20 mouse cellular contexts compared by ENCODE assay signal in genomic region chr12:112766586-112766985, GRCm38 (mm10). TPM values are rescaled to one million over a fixed set of nuclear protein-coding genes. Genes with fewer than 3 reads are reported as not detected.
"Had no signal": no experiment of that assay in that cellular context is flagged by ENCODE, and none has a peak within 500 bp of the region (broad histone marks: within the 10 kb centered on the region; RNA-seq: fewer than 3 reads in every experiment).

No protein-coding gene starts in this region.

- H3K27ac ChIP-seq: gastrocnemius, adult 2 months; hindbrain, embryonic 10.5 days; hindbrain, embryonic 12.5 days; hindbrain, embryonic 14.5 days; intestine, embryonic 15.5 days; layer of hippocampus, adult 2 months; left cerebral cortex, adult 2 months; limb, embryonic 10.5 days; limb, embryonic 12.5 days had no signal

- H3K36me3 ChIP-seq: heart, embryonic 12.5 days; hindbrain, embryonic 10.5 days; hindbrain, embryonic 12.5 days; intestine, embryonic 15.5 days; limb, embryonic 10.5 days; limb, embryonic 12.5 days had no signal

- H3K9ac ChIP-seq: heart, embryonic 12.5 days; hindbrain, embryonic 12.5 days; hindbrain, embryonic 14.5 days; intestine, embryonic 15.5 days; limb, embryonic 12.5 days had no signal

- H3K4me3 ChIP-seq: gastrocnemius, adult 2 months; heart, embryonic 12.5 days; hindbrain, embryonic 10.5 days; hindbrain, embryonic 12.5 days; intestine, embryonic 15.5 days; layer of hippocampus, adult 2 months; left cerebral cortex, adult 2 months; limb, embryonic 10.5 days; limb, embryonic 12.5 days had no signal

- H3K27me3 ChIP-seq: heart, embryonic 12.5 days; hindbrain, embryonic 12.5 days; intestine, embryonic 15.5 days; limb, embryonic 12.5 days had no signal

- DNase-seq: gastrocnemius, adult 2 months; gastrocnemius, postnatal 10 days; heart, postnatal 10 days; kidney, adult 18-20 months; kidney, adult 8-10 months; kidney, postnatal 10 days; kidney, postnatal 25 days; kidney, postnatal 4 days; liver had no signal

- H3K4me1 ChIP-seq: hindbrain, embryonic 10.5 days; hindbrain, embryonic 12.5 days; intestine, embryonic 15.5 days; limb, embryonic 12.5 days had no signal

- H3K9me3 ChIP-seq: heart, embryonic 12.5 days; hindbrain, embryonic 10.5 days; hindbrain, embryonic 12.5 days; intestine, embryonic 15.5 days; limb, embryonic 10.5 days; limb, embryonic 12.5 days had no signal

RNA-seq across cellular contexts. Expression of gene Ahnak2, which starts 35.9 kb away (rescaled TPM):
- total RNA-seq: granulocyte monocyte progenitor cell, adult 5-6 weeks had no signal
- polyA plus RNA-seq: inflammation-experienced regulatory T-cells, adult 6 months had no signal
